Mouse (Mus musculus) spleen, postnatal 36 days (tissue): ENCODE measurements around the gene Gpr179.
"Not testable (repeated sequence)": the region's sequence is repeated elsewhere in the genome, so short reads cannot be mapped to it uniquely, and the experiment has no call there.

ENCODE experiments used
- DNase-seq, 2 experiments: peaks; one replicate each; pipeline ENCODE4 v3.0.0; 2022; ENCODE audit warnings: low spot score in 2 of 2, mixed read lengths in 1 of 2

The Gpr179 gene

DNA sequence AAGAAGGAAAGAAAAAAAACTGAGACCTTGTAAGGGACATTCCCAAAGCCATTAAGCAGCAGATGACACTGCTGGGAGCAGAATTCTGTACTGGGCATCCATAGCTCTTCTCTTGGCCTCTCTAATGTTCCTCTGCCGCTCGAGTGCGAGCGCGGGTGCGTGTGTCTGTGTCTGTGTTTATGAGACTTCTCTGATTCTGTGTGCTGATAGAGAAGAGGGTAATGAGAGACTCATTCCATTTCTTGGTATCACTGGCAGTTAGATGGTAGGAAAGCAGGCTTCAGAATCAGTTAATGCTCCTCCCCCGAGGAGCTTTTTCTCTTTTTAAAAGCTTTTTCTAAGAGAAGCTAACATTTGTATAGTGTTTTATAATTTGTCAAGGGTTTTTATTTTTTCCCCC, 3.4 kb upstream of the Gpr179 start:
- no peak for DNase-seq

DNA sequence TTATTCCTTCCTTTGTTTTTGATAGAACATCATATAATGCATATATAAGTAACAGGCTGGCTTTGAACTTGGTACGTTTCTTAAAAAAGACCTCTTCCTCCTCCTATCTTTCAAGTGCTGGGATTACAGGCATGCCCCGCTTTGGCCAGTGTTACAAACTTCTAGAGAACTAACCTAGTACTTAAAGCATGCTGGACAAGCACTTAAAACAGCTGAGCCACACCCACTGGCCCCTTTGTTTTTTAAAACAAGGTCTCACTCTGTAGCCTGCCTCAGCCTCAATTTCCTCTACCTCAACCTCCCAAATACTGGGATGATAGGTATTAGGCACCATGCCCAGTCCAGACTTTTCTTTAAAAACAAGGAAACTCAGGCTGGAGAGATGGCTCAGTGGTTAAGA, 2.8 kb upstream of the Gpr179 start:
- DNase-seq, result no peak

DNA sequence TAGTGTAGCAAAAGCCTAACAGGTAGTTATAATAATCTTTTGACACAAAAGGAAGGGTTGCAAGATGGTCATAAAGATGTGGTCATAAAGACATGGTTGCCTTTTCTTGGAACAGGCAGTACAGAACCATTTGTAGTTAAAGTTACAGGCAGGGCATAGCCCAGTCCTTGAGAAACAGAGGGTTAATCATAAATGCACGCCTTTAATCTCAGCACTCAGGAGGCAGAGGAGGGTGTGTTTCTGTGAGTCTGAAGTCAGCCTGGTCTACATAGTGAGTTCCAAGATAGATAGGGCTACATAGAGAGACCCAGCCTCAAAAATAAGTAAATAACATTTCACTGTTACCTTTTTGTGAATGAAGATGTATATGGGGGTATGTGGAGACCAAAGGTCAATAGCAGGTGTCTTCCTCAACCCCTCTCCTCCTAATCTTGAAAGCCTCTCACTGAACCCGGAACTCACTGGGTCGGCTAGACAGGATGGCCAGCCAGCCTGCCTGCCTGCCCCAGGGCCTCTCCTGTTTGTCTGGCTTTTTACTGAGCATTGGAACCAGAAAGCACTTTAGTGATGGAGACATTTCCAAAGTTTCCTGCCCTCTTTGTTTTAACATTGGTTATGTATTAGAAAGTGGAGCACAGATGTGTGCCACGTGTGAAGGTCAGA, 1.2 kb upstream of the Gpr179 start:
- DNase-seq, result no peak

DNA sequence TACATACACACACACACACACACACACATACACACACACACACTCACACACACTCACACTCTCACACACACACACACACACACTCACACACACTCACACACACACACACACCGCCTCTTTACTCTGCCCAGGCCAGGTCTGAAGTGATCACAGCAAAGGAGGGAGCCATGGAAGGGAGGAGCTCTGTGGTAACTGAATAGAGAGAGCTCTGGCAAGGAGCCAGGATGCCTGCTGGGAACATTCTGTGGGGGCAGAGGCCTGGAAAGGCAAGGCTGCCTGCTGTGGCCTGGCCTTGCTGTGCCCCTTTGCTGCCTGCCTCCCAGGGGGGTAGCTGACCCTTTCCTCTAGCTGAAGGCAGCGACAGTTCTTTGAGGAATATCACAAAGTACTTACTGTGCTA, 1.8 kb downstream of the Gpr179 start:
- peak in 1 of 2 experiments; percentile 13 for DNase-seq

DNA sequence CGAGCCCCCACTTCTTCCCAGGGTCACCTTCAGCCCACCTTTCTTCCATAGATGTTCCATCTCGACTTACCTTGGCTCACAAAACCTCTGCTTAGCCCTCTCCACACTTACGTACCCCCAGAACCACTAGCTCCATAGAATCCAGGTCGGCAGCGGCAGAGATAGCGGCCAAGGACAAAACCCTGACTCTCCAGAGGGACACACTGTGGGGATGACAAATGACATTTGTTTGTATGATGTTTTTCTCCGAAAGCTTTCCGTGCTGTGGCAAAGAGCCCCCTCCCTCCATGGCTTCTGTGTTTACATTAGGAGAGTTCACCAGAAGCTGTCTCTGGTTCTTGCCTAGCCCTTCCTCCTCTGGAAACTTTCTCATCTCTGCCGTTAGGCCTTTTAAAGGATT, 4.6 kb downstream of the Gpr179 start:
- DNase-seq, result no peak

DNA sequence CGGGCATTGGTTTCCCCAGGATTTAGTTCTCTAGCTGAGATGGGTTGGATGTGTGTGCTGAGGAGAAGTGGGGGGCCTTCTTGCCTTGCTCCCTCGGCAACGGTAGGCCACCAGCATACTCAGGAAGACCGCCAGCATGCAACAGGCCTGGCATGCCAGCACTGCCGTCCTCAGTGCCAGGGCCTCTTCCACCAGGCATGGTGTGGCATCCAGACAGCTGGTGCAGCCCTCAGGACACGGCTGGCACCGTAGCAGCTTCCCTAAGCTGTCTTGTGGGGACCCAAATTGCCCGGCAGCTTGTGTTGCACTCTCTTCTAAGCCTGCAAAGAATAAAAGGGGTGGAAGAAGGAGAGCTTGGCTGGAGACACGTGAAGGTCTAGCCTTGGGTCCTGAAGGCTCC, 5.5 kb downstream of the Gpr179 start:
- DNase-seq, result no peak

DNA sequence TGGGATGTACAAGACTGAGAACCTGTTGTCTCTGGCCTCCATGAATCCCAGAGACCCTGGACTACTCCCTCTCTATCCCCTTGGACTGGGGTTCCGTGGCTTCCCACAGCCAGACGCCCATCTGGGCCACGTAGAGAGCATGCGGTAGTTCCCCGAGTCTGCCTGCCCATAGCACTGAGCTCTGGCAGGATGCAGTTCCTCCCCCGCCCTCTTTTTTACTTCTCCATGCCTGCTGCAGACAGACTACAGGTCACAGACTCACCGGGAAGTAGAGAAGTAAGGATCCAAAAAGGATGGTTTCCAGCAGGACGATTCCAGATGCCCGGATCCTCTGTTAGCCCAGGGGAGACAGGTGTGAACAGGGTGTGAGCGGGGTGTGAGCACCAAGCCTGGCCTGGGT, 6.4 kb downstream of the Gpr179 start:
- no peak for DNase-seq

DNA sequence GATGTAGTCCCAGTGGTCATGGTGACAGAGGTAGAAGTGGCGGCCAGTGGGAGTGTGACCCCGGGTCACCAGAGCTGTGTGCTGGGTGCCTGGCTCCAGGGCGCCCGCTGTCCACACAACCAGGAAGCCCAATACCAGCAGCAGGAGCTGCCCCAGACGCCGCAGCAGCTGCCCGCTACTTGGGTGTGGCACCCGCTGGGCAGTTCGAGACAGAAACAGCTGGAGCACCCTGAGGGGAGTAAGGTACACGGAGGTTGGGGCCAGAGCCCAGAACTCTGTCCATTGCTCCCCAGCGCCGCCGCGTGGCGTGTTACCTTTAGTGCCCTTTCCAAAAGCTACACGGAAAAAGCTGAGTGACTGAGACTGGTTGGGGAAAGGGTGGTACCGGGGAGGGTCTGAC, 8.3 kb downstream of the Gpr179 start:
- DNase-seq, result peak; percentile 19 to 32

DNA sequence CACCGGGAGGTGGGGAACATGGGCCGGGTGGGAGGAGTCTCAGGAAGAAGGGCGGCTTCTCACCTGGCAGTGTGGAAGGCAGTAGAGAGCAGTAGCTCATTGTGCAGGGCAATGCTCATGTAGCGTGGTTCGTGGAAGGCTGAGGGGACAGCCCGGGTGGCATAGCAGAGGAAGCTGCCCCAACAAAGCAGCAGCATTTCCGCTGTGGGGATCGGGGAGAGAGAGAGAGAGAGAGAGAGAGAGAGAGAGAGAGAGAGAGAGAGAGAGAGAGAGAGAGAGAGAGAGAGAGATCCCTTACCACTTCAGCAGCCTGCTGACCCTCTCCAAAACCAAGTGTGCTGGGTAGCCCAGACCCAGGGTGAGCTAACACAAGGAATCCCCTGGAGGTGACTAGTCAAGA, 8.7 kb downstream of the Gpr179 start:
- DNase-seq, result no peak

DNA sequence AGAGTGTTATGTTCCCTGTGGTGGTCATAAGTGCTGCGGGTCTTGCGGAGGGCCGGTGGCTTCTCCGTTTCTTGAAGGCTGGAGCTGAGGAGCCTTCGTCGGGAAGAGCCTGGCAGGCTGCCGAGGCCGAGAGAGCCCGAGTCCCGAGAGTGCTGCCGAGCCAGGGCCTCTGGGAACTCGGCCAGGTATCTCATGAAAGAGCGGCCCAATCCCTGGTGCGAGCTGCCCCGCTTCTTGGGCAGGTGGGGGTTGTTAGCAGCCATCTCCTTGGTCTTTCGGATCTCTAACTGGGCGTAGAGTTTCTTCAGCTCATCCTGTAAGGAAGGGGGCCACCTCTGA, 12.9 kb downstream of the Gpr179 start:
- DNase-seq, result no peak

DNA sequence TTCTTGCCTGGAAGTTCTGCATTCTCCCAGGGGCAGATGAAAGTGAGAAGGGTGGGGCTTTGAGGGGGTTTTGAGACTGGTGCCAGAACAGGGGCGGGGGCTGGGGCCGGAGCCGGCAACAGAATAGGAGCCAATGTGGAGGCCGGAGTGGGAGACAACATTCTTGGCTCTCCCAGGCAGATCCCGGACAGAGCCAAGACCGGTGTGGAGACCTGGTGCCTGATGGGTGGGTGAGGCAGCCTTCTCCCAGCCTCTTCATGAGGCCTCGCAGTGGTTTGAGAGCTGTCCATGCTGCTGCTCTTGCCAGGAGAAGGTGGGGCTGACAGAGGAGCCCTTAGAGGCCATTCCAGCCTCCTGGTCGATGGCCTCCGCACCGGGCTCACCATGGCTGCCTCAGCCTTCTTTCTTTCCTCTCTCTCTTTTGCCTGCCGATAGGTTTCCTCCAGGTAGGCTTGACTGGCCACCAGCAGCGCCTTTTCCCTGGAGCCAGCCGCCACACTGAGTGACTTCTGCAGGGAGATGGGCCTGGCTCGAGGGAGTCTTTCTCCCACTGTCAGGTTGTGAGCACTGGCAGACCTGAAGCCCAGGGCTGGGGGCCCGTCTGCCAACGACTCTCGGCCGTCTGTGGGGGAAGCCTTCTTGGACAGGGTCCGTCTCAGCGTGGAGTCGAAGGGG, 13.4 kb downstream of the Gpr179 start:
- DNase-seq, result no peak

DNA sequence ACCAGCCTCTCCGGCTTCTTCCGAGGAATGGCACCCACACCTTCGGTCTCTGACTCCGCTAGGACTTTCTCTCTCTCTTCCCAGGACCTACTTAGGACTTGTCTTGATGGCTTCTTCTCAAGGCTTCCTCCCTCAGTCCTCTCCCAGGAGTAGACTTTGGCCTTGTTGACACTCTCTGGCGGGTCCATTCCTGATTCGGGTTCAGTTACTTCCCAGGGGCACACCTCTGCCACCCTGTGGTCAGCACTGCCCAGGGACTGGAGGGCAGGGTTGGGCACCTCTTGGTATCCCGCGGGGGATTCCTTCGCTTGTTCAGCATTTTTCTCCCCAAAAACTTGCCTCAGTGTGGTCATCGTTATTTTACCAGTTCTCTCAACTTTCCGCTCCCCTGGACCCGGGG, 14.5 kb downstream of the Gpr179 start:
- DNase-seq, result no peak

DNA sequence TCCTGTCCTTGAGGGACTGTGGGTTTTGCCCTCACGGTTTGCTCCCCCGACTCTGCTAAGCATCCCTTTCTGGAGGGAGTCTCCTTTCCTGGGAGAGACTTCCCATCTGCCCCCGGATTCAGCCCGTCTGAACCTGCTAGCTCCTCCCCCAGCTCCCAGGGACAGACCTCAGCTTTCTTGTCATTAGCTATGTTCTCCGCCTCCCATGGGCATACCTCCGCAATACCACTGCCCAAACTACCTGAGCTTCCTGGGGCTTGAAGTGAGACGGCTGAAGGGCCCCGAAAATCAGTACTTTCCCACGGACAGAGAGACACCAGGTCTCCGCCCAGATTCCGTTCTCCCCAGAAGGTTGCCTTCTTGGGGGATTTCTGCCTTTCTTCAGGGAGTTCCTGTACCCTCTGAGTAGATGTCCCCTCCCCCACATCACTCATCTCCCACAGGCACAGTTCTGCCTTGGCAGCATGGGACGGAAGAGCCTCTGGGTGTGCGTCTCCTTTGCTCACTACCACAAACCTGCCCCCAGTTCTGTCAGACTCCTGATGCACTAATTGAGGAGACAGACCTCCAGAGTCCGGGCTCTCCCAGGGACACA, 15.0 kb downstream of the Gpr179 start:
- DNase-seq, result no peak

DNA sequence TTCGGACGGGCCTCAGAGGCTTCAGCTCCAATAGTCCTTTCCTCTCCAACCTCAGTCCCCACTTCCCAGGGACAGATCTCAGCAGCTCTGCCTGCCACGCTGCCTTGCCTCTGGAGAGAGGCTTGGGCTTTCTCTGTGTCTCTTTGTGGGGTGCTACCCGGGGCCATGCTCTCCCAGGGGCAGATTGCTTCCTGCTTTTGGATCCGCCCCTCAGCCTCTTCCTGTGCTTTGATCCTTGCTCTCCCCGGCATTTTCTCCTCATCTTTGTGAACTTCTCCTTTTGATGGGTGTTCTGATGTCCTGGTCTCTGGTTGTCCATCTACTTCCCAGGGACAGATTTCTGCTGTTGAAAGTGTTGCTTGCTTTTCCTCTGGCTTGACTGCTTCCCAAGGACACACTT, 15.6 kb downstream of the Gpr179 start:
- no peak for DNase-seq

DNA sequence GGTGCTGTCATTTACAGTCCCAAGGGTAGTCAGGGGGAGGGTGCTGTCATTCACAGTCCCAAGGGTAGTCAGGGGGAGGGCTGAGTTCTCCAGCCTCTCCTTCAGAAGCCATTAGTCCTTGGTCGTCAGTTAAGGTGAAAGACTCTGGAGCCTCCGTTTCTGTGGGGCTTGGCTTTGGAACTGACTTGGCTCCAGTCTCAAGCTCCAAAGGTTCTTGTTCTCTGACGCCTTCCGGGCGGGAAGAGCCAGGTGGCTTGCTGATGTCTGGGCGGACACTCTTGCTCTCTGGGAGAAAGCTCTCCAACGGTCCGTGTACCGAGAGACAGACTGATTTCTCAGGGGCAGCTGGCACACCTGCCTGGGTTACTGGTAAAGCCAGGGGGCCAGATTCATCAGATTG, 17.5 kb downstream of the Gpr179 start:
- DNase-seq, result no peak

DNA sequence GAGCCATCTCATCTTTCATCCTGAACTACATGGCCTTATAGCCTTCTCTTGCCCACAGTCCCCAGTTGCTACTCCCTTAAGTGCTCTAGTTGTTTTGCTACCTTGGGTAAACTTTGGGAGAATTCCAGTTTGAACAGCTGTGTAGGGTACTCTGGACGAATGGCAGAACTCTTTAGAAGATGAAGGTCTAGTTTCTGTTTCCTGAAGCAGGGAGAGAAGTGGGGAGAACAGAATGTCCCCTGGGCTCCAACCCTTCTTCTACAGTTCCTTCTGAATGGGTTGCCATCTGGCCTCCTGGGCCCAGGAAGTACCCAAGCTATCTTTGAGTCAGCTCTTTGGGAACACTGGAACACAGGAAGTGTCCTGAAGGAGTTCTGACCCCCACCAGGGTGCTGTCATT, 18.0 kb downstream of the Gpr179 start:
- no peak for DNase-seq

DNA sequence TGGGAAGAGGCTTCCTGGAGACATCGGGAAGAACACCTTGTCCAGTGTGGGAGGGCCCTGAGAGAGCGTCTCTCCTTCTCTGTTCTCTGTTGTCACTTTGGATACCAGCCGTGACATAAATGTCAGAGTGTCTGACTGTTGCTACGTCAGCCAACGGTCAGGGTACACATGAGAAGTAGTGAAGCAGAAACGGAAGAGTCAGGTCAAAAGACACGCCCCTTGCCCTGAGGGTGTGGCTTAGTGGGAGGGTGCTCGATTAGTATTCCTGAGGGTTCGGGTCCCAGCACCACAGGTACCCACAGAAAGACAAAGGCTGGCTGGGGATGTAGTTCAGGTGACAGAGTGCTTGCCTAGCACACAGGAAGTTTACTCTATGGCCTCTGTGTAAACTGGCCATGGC, 18.8 kb downstream of the Gpr179 start:
- DNase-seq, result no peak

DNA sequence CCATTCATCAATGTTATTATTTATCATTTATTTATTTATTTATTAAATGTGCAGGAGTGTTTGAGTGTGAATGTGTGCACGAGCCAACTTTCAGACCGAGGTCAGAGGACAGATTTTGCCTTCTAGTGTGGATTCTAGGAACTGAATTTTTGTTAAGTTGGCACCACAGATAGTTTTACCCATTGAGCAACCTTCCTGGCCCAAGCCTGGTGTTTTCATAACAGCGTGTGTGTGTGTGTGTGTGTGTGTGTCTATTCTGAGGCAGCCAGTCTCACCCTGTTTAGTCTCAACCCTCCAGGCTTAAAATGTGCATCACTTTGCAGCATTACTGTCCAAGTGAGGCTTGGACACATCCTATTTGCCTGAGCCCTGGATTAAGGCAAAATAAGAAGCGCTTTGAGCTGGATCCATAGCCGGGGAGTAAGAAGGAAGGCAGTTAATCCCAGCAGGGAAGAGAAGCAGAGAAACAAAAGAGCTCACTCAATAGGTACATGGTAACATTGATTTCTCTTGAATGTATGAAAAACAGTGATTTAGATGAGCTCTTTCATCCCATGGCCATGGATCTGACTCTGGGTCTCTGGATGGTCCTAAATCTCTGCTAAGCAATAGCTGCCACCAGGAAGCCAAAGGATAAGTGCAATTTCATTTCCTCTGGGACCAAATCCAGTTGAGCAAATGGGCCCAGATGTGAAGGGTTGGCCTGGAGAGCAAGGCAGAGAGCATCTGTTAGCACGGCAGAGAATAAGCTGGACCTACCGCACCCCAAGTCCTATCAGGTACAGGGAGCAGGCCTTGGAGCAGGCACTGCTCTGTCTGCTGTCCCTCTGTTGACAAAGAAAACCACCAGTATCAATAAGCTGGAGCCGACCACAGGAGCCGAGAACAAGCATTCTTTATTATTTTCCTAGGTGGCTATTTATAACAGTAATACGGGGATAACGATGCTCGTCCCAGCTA, 20.4 kb downstream of the Gpr179 start:
- DNase-seq, result no peak

DNA sequence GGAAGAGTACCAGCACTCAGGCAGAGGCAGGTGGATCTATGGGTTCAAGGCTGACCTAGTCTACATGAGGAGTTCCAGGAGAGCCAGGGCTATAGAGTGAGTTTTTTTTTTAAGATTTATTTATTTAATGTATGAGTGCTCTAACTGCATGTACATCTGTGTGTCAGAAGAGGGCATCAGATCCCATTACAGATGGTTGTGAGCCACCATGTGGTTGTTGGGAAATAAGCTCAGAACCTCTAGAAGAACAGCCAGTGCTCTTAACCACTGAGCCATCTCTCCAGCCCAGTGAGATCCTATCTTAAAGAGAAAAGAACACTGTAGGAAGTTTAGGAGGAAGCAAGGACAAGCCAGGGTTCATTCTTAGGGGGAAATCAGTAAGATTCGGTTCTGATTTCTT, 21.6 kb downstream of the Gpr179 start:
- DNase-seq, result no peak

DNA sequence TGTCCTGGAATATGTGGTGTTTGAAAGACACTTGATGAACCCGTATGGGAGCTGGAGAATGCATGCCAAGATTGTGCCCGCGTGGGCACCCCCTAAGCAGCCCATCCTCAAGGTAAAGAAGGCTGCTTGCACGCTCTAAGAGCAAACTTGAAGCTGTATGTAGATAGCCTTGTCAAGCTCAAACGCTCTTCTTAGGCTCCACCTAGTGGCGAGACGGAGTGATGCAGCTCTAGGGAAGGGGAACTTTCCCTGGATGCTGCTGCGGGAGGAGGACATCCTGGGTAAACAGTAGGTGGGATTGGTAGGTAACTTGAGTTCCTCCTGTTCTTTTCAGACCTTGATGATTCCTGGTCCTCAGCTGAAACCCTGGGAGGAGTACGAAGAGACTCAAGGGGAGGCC, 23.7 kb downstream of the Gpr179 start:
- DNase-seq, result peak; percentile 24 to 51

DNA sequence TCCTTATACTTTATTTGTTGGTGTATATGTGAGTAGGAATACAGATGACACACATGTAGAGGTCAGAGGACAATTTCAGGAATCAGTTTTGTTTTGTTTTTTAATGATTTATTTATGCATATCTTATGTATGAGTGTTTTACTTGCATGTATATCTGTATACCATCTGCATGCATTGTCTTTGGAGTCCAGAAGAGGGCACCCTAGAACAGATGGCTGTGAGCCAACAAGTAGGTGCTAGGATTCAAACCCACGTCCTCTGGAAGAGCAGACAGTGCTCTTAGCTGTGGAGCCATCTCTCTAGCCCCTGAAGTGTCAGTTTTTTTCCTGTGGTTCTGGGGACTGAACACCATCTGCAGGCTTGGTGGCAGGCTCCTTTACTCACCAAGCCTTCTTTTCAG, 26.7 kb downstream of the Gpr179 start:
- no peak for DNase-seq

DNA sequence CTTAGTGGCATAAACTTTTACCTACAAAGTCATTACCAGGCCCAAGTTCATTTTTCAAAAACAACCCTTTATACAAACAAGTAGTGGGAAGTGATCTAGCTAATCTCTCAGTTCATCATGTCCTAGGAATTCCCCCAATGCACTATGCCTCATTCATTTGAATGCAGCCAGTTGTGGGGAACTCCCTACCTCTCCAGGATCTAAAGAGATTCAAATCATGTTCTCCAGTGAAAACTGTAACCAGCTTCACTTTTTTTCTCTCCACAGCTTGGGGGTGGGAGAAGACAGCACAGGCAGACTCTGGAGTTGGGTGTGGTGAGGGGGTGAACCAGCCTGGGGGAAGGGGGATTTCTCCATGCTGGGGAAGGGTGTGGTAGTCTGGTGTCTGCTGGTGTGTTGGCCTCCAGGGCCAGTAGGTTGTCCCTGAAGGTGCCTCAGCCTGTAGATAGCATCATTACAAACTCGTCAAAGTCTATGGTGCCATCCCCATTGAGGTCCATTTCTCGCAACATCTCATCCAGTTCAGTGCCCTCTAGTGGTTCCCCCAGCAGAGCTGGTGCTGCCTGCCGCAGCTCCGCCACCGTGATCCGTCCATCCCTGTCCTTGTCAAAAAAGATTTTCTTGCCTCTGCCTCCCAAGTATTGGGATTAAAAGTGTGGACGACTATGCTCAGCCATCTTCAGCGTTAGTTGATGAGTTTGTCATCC, 29.8 kb downstream of the Gpr179 start:
- DNase-seq, result not testable (repeated sequence)
